Mouse (Mus musculus) cerebellum, adult 8-10 months (tissue): ENCODE results near the gene Mdfi.
"Not testable (repeated sequence)": the region's sequence is repeated elsewhere in the genome, so short reads cannot be mapped to it uniquely, and the experiment has no call there.

Source experiments
- DNase-seq: peaks from one replicate; pipeline ENCODE4 v3.0.0; 2022

The Mdfi gene

DNA sequence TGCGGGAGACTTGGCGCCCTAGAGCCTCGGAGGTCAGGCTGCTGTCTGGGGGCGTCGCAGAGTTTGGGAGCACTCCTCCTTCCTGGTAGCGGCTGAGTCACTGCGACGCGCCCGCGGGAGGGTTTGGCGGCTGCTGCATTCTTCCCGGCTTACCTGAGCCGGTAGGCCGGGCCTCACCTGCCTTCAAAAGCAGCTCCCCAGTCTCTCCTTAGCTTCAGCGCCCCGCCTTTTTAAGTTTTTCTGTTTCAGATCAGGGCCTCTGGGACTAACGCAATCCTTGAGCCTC lies at the start of gene Mdfi:
Mdfi (minus strand) TSS at position 210 of the 286 bp plus-strand sequence.
- no peak for DNase-seq

DNA sequence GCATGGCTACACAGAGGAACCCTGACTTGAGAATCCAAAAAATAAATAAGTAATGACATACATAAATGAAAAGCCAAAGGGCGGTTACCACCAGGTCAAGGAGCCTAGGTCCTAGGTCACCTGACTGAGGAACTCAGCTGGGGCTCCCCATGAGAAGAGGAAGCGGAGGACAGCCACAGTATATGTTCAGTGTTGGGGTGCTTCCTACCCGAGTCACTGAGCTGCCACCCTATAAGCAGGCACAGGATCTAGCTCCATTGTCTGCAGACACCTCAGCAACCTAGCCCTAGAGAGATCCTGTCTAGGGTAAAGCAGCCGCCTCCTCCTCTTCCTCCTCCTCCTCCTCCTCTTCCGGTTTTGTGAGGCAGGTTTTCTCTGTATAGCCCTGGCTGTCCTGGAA lies 48.6 kb upstream of the Mdfi start:
- no peak for DNase-seq

DNA sequence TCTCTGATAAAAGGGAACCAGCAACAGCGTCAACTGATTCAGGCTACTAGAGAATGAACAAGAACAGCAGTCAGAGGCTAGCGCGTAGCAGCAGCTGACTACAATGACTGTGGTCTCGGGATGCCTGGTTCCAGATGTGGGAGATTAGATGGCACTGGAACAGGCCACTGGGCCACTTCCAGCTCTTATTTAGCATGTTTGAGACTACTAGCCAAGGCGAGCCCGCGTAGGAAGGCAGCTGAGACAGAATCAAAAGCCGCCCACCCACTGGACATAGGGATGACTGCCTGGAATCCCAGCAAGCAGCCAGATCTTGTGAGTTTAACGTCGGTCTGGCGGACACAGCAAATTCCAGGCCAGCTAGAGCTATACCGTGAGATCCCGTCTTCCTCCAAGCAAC lies 46.8 kb upstream of the Mdfi start:
- DNase-seq, result no peak

DNA sequence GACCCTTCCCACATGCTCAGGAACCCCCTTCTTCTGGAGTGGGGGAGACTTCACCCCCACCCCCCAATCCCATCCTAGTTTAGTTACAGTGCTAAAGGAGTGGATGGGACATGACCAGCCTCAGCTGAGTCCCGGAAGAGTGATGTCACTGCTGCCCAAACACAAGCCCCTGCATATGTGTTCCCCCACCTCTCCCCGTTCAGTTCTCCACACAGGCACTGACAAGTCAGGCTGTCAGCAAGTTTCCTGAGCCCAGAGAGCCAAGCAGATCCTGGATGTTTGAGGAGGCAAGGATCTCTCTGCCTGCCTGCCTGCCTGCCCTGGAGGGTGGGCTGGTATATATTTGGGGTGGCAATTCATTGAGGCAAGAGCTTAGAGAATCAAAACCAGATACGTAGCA lies 44.7 kb upstream of the Mdfi start:
- DNase-seq, result no peak

DNA sequence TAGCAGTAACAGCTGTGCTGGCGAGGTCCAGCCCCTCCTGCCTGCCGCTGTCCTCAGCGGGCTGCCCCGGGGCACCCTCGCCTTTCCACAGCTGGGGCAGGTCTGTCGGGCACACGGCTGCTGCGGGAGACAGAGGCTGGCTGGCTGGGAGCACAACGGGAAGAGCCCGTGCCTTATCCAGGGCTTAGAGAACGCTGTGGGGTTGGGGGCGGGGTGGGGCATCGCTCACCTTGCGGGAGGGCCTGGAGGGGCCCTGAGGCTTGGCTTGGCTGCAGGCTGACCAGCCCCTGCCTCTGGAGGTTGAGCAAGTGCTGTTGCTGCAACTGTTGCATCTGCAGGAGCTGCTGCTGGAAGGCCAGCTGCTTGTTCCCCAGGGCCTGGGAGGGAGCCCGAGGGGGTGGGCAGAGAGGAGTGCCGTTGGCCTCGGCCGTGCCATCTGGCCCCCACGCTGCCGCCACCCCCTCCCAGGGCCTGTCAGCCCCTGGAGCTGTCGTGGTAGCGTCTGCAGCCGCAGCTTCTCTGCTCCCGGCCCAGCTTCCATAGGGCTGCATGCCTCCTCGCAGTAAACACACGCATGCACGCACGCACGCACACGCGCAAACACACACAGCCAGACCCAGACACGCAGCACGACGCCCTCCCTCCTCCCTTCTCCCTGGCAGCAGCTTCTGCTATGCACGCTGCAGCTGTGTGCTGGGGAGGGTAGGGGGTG lies 44.0 kb upstream of the Mdfi start:
- DNase-seq, result peak; percentile 53

DNA sequence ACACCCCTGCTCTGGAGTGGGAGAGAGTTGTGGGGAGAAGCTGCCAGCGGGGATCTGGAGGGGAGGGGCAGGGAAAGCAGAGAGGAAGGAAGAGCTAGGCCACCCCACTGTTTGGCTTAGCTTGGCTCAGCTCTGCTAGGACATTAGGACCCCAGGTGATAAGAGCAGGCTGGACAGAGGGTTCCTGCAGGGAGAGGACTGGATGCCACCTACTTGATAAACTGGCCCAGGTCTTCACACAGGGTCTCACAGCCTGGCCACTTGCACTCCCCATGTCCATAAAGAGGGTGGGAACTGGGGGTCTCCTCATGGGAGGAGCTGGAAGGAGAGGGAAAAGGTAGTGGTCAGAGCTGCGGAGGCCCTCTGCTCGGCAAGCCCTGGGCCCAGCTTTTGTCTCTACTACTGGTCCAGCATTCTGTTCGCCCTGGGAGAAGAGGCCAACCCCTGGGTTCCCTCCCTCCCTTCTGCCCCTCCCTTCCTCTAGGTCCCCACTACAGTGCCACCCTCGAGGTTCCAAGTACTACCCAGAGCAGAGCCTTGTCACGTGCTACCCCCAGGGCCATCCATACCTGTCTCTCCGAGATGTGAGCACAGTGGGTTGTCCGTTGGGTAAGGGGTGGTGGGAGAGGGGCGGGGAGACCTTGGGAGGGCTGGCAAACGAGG lies 43.4 kb upstream of the Mdfi start:
- no peak for DNase-seq

DNA sequence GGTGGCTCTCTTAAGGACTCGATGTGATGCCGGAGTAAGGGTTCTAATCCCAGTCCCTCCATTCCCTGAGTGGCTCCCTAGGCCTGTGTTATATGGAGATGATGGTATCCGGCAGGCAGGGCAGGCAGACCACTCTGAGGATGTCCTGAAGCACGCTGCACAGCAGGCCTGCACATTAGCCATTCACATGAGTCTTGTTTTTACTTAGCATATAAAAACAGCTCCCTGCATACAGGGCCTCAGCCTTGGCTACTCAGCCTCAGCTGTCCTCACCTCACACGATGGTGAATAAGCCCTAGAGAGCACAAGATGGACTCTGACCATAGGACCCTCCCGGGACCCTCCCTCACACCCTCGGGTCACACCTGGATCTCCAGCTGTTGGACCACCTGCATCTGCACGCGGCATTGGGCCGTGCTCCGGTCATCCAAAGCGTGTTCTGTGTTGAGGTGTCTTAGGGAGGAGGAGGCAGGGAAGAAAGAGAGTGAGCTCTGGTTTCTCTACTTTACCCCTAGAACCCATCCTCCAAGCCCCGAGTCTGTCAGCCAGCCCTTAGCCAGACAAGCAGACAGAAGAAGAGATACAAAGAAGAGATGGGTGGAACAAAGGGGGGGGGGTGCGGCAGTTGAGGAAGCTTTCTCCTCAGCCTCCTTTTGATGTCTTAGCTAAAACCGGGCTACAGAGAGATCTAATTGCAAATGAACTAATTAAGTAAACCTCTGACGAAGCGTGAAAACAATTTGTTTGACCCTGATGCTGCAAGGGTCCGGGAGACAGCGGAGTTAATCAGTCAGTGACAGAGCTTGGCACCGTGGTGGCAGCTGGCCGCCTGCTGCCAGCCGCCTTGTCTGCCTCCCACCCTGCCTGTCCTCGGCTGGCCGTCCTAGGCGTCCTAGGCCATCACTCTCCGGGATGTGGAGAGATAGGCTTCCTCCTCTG lies 42.6 kb upstream of the Mdfi start:
- no peak for DNase-seq

DNA sequence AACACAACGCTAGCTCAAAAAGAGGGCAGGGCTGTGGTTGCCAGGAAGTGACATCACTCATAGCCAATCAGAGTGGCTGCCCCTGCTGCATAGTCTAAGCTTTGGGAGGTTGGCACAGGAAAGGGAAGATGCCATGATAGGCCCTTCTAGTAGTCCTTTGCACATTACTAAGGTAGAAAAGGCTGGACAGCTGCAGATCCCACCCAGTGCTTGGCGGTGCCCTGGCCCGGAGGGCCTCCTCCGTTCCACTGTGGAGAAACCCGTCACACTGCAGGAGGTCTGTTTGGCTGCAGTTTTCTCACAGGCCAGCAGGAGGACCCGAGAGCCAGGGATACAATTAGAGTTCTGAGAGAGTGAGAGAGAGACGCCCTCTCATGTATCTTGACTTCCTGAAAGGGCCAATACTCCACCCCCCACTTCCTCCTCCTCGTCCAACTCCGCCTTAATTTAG lies 38.9 kb upstream of the Mdfi start:
- DNase-seq, result peak; percentile 78

DNA sequence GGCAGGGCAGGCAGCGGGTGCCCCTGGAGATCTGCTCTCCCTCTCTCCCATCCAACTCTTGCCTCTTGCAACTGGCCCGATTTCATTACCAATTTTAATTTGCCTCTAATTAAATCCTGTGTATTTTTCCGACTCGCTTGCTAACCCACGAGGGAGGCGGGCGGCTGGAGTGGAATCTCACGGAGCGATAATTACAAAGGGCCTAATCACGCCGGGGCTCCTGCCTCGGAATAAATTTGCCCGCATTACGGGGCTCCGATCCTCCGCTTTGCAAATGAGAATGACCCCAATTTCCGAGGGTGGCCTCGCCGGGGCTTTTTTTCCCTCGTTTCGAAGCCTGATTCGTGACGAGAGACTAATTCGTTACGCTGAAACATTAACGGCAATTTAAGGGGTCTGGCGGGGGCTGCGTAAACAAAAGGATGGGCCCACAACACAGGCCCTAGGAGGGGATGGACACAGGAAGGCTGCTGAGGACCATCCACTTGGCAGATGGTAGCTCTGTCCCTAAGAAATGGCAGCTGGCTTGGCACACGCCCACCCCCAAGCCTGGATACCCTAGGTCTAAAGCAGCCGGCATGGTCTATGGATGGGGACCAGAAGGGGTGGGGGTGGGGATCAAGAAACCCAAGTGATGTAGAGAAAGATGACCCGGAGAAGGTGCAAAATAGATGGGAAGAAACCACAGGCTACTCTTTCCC lies 38.0 kb upstream of the Mdfi start:
- no peak for DNase-seq

DNA sequence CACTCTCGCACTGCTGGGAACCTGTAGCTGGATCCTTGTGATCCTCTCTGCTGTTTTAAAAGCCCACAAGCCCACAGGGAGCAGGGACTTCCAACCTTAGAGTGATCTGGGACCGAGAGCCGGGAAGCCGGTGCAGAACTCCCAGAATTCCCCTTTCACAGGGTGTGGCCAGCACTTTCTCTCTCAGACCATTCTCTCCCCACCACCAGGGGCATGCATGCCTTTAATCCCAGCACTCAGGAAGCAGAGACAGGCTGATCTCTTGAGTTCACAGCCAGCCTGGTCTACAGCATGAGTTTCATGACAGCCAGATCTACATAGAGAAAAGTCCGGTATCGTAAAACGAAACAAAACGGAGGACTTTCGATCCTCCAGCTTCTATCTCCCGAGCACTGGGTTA lies 35.4 kb upstream of the Mdfi start:
- no peak for DNase-seq

DNA sequence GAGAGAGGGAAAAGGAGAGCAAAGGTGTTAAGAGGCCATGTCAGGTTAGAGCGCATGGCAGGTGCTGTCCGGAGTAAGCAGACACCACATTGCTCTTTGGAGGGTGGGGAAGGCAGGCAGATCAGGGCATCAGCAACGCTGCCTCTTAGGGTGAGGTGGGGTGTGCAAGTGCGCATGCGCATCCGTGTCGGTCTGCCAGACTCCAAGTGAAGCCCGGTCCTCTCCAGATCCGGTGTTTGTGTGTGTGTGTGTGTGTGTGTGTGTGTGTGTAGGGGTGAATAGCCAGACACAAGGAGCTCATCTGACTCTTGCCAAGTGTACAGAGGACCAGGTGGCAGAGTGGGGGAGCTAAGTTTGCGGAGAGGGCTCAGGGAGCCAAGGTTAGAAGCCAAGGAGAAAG lies 31.5 kb upstream of the Mdfi start:
- peak; percentile 44 for DNase-seq

DNA sequence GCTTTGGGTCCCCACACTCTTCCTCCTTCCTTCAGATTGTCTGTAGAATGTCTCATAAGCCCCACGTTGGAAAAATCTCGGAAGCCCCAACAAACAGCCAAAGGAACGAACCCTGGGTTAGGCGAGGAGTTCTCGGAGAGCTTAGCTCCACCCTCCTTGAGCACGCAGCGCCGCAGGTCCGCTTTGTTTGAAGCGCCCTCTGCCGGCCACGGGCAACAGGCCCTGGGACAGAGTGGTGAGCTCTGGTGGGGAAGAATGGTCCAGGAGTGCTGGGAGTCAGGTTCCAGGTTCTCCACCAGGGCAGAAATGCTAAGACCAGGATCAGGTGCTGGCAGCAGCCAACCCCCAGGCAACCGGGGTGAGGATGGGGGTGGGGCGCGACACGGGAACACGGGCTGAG lies 30.0 kb upstream of the Mdfi start:
- peak; percentile 71 for DNase-seq

DNA sequence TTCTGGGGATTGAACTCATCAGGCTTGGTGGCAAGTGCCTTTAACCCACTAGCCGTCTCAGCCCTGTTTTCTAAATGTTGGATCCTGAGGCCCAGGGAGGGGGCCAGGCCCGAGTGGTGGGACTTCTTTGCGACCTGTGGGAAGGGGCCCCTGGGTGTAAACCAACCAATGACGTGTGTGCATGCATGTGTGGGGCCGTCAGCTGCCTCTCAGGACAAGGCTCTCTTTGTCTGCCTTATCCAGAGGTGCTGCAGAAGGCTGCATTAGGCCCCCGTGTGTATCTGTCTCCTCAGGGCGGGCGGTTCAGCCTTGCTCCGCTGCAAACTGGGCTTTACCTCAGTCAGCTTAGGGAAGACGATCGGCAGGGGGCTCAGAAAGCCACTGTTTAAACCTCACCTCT lies 28.9 kb upstream of the Mdfi start:
- no peak for DNase-seq

DNA sequence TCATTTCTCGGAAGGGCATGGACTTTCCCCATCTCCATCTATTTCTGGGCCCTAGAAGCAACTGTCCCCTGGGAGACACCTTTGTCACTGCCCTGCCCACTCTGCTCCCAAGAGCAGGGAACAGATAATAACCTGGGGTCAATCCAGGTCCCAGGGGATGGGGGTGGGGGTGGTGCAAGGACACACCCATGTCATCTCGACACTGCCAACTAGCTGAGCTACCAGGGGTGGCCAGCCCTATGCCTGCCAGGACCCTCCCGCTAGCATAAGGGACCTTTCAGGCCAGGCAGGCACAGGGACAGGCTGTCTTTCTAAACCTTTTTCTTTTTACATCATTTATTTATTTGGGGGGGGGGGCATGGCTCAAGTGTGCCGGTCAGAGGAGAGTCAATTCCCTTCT lies 28.5 kb upstream of the Mdfi start:
- no peak for DNase-seq

DNA sequence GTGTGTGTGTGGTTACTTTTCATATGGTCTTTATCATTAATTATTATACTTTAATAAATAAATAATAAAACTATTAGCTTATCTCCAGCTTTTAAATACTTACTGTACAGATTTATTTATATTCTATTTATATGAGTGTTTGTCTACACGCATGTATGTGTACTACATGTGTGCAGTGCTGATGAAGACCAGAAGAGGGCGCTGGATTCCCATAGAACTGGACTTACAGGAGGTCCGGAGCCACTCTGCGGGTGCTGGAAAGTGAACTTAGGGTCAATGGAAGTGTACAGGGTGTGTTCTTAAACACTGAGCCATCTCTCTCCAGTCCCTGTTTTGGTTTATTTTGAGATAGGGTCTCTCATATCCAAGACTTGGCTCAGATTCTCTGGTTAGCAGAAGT lies 21.1 kb upstream of the Mdfi start:
- DNase-seq, result no peak

DNA sequence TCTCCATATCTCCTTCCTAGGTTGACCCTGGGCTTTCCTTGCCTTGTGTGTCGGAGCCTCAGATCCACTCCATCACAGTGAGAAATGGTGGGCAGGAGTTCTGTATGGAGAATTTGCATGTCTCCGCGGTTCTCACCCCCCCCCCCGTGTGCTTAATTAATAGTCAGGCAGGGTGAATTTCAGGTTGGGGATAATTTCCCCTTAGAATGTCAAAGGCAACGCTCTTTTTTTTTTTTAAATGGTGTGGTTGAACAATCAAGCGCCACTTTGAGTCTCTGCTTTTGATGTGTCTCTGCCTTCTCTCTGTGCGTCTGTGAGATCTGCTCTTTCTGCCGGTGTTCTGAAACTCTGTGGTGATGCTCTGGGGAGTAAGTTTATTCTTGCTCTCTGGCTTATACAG lies 20.4 kb upstream of the Mdfi start:
- no peak for DNase-seq

DNA sequence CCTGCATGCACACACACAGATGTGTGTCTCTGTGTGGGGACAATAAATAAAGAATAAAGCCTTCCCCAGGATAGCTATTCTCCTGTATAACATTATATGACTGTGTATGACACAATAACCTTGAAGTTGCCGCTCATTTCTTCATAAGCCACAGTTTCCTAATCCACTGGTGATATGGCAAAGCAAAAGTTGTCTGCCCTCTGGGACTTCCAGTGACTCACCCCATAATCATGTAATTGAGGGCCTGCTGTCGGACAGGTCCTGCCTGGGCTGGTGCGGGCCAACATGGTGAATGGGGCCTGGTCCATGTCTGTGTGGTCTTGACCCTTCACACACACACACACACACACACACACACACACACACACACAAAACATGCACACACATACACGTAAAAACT lies 19.3 kb upstream of the Mdfi start:
- no peak for DNase-seq

DNA sequence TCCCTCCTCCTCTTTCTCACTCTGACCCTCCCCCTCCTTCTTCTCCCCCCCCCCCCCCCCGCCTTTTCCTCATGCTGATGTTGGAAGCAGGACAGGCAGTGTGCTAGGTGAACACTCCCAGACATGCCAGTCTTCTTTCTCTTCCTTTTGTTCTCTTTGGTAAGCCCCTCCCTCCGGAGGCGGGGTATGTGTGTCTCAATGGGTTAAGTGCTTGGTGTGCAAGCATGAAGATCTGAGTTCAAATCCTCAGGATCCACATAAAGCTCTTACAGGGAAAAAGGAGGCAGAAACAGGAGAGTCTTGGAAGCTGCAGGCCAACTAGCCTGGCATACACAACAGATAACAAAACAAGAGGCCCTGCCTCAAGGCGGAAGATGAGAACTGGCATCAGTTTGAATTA lies 18.8 kb upstream of the Mdfi start:
- DNase-seq, result no peak

DNA sequence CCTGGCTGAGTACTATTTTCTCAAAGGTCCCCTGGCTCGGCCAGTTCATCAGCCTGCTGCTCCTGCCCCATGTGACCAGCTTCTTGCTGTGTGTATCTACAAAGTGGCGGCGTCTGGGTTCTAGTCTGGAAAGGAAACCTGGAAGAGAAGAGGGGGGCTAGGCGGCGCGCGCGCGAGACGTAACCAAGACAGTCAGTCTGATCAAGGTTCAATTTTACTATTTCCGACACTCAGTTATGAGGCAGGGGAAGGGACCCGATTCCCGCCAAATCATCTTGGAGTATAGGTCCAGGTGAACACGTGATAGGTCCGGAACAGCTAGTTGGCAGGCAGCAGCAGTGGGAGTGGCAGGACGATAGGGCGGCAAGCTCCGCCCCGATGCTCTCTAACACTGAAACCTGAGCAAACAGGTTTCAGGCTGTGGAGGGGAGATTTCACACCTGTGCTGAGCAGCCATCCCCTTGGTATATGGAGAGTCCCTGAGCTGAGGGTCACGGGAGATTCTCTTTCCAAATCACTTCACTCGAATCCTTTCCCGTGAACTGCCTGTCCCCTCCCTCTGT lies 17.4 kb upstream of the Mdfi start:
- DNase-seq, result not testable (repeated sequence)

DNA sequence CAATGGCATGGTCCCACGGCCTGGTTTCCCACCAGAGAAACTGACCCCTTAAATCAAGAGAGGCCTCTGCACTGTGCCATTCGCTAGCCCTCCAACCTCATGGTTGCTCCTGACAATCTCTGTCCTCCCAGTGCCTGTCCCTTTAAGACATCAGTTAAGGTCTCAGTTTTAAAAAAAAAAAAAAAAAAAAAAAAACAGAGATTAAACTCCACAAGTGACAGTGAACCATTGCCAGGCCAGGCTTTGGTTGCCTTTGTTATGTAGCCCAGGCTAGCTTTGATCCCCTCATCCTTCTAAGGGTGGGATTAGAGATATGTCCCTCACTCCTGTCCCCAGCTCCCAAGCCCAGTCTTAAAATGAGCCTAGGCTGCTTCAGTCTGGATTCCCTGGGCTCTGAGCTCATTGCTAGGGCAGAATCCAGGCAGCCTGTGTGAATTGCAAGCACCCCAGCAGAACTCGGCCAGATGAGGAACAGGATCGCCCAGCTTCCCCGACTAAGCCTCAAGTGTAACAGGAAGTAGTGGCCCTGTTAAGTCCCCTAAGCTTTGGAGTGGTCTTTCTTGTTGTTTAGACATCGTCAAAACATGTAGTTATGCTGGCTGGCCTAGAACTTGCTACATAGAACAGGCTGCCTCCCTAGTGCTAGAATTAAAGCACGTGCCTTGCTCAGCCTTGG lies 16.3 kb upstream of the Mdfi start:
- no peak for DNase-seq

DNA sequence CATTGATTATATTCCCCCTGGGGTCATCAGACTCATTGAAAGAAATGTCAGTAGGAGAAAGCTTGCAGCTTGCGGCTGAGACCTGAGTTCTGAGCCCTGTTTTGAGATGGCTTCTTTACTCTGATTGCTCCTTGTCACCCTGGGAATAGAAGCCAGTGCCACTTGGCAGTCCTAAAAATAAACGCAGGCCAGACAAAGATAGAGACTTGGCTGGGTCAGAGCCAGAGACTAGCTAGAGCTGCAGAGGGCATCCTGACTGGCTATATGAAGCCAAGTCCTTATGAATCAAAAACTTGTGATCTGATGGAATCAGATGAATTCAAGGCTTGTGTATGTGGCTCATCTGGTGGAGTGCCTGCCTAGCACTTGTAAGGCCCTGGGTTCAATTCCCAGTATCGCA lies 15.5 kb upstream of the Mdfi start:
- no peak for DNase-seq

DNA sequence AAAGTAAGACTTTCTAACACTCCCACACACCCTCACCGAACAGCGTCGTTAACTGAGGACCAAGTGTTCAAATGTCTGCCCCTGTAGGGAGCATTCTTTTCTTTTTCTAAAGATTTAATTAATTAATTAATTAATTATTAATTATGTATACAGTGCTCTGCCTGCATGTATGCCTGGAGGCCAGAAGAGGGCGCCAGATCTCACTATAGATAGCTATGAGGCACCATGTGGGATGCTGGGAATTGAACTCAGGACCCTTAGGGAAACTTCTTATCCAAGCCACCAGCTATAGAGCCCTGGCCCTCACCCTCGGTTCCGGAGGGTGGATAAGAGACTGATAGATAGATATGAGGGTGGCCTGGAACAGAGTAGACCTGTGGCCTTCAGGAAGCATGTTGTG lies 13.5 kb upstream of the Mdfi start:
- no peak for DNase-seq
